In the genomic region with DNA sequence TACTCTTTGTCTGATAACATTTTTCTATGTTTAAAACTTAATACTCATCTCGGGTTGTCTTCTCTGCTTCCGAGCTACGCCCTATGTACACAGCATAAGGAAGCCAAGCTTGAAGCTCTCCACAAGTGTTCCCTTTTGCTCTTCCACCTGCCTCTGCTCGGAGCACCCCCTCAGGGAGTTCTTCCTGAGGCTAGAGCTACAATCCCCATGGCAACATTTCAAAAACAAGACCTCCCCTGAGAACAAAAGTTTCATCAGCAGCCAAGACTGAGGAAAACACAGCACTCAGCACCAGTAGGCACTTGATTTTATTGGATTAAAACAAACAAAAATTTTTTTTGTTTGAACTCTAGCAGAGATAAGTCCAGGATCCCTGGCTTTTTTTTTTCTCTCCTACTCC, we compare ENCODE assay signal across 17 mouse cellular contexts. TPM values are rescaled to one million over a fixed set of nuclear protein-coding genes. Genes with fewer than 3 reads are reported as not detected.
DNase-seq lines count a peak whose midpoint lies in the region; ATAC-seq and TF ChIP-seq lines count a peak whose summit lies in the region.
"Had no signal": no experiment of that assay in that cellular context is flagged by ENCODE, and none has a peak within 500 bp of the region (broad histone marks: within the 10 kb centered on the region; RNA-seq: fewer than 3 reads in every experiment).

No protein-coding gene starts in this region.

- peak; percentile 62 for ATAC-seq in lung, postnatal 0 days
- peak; percentile 31 for ATAC-seq in Patski
- ATAC-seq: CD4-positive, CD25-positive, alpha-beta regulatory T cell, adult 4 months; forebrain, embryonic 16.5 days had no signal

- intact Hi-C loops in heart, postnatal 25 days (cut with DNase I): no loop called here

- whole genome bisulfite sequencing in lung, postnatal 0 days: 38% methylated on average over 4 of the region's 4 CpGs

- POLR2A ChIA-PET in Patski (lab: Charles Lee): no interaction called here

- no peak for TF ChIP-seq CTCF in lung, postnatal 0 days (IDR thresholded peaks at IDR 0.05)
- TF ChIP-seq CTCF in Patski (IDR thresholded peaks at IDR 0.05): no peak

- no peak overlapping the region for H3K9ac ChIP-seq in lung, postnatal 0 days (replicated peaks; ENCODE audit: low read depth)
- H3K9ac ChIP-seq: limb, embryonic 12.5 days; liver, embryonic 14.5 days had no signal

- no peaks in the 10 kb centered on the region for H3K36me3 ChIP-seq in lung, postnatal 0 days (ENCODE audit: insufficient read depth, low read length)
- H3K36me3 ChIP-seq: limb, embryonic 12.5 days had no signal

- no peaks in the 10 kb centered on the region for H3K27me3 ChIP-seq in lung, postnatal 0 days (replicated peaks; ENCODE audit: insufficient read depth, low read length)
- H3K27me3 ChIP-seq in Patski: no peaks in the 10 kb centered on the region
- H3K27me3 ChIP-seq: limb, embryonic 12.5 days; megakaryocyte, embryonic 14.5 days had no signal

- H3K4me1 ChIP-seq in lung, postnatal 0 days (ENCODE audit: insufficient read depth, low read depth, low read length): no peaks in the 10 kb centered on the region
- H3K4me1 ChIP-seq: limb, embryonic 12.5 days; megakaryocyte, embryonic 14.5 days had no signal

- no peak overlapping the region for H3K4me2 ChIP-seq in lung, postnatal 0 days (replicated peaks; ENCODE audit: low read depth, low read length)
- H3K4me2 ChIP-seq: limb, embryonic 12.5 days had no signal

- H3K27ac ChIP-seq in lung, postnatal 0 days (ENCODE audit: low read length): no peak overlapping the region
- H3K27ac ChIP-seq: limb, embryonic 12.5 days; liver, embryonic 14.5 days had no signal

- CTCF ChIA-PET in Patski (lab: Charles Lee): interaction anchor here (1.1 kb wide), 1 partner anchor 13 kb away, joined by 3 read pairs; no protein-coding TSS in a partner anchor

- TF ChIP-seq EP300 in lung, postnatal 0 days (IDR thresholded peaks at IDR 0.05): no peak

- H3K4me3 ChIP-seq in lung, postnatal 0 days (ENCODE audit: low read depth, low read length): no peak overlapping the region
- H3K4me3 ChIP-seq: limb, embryonic 12.5 days; megakaryocyte, embryonic 14.5 days; myocyte had no signal

- H3K9me3 ChIP-seq in lung, postnatal 0 days (ENCODE audit: low read length): no peaks in the 10 kb centered on the region
- H3K9me3 ChIP-seq: limb, embryonic 12.5 days had no signal

- peak; percentile 84 for DNase-seq in heart, adult 11 months
- no peak for DNase-seq in heart, postnatal 25 days (ENCODE audit: low spot score)
- DNase-seq in lung, postnatal 0 days (ENCODE audit: low spot score): peak; percentile 51
- no peak for DNase-seq in lung, postnatal 4 days
- DNase-seq in Muller cell, postnatal 12 days (ENCODE audit: inconsistent ontology term): peak; percentile 5
- DNase-seq in Patski (ENCODE audit: low read depth, low spot score): peak; percentile 30
- DNase-seq in yolk sac, embryonic 10.5 days (ENCODE audit: low spot score): no peak
- DNase-seq: right cerebral cortex, postnatal 25 days; thymus, adult 18-20 months had no signal

- in situ Hi-C loops in Patski (cut with MboI; ENCODE audit: low pct_unique_long_range_greater_than_20kb): no loop called here

RNA-seq across cellular contexts. Expression of a gene that starts 37.3 kb away (rescaled TPM):
- total RNA-seq in heart, postnatal 25 days (2021): under 1 TPM; 0.81 to 0.88 TPM
- polyA plus RNA-seq in lung, postnatal 0 days (2015; fragmentation: Nextera tagmentation; extraction: Ambion mirVana): 2.8 and 3.3 TPM in 2 replicates
- polyA plus RNA-seq in Patski (2021): 7.4 TPM
- total RNA-seq: MEL; neutrophil, adult 5-6 weeks had no signal
- polyA plus RNA-seq: CD4-positive, CD25-positive, alpha-beta regulatory T cell, adult 4 months had no signal

Comparison
In these comparisons a context has a peak if more than half of its experiments do, and no peak if none do; other contexts are left out.
1. DNase-seq: peak in heart, adult 11 months (single experiment), lung, postnatal 0 days (single experiment), Muller cell, postnatal 12 days (single experiment) and Patski (single experiment); none in heart, postnatal 25 days (single experiment), lung, postnatal 4 days (0 of 2) and yolk sac, embryonic 10.5 days (single experiment).